Mouse (Mus musculus): ENCODE measurements at regions not wholly inside any gene's neighbourhood (a gene's known extent, or its start where the extent isn't known, plus 50 kb on each side); places are given as distances from the start of the nearest gene placed in this dataset.

DNA sequence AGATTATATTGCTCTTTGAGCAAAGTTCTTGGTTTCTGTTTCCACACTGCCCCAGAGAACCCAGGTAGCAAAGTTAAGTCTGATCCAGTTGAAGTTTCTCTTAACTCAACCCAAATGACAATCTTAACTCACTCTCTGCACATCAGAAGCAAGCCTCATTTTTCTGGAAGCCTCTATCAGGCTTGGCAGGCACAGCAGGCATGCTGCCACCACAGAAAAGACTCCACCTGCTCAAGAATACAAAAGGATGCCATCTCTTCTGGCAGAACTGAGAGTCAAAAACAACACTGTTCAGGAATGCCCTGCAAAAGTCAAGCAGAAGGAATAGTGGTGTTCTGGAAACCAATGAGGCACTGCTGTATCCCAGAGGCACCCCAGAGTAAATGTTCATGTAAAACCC is 187.7 kb upstream of the Gm26657 start:
- H3K4me3 ChIP-seq (ENCODE audit: low read depth, low read length) = no peak overlapping the region
- H3K9ac ChIP-seq (ENCODE audit: low read length) = no peak overlapping the region
- ATAC-seq (replicated peaks; ENCODE audit: low FRiP score, low TSS enrichment, low read depth) (no peak), DNase-seq (ENCODE audit: low spot score) (peak; percentile 3)
- H3K36me3 ChIP-seq (ENCODE audit: control insufficient read depth, insufficient read depth, low read length) = no peaks in the 10 kb centered on the region
- no peak overlapping the region for H3K27ac ChIP-seq (ENCODE audit: low read depth)
- no peak overlapping the region for H3K4me2 ChIP-seq (ENCODE audit: low read length)
- H3K9me3 ChIP-seq (ENCODE audit: control insufficient read depth, low read length) = no peaks in the 10 kb centered on the region
- H3K4me1 ChIP-seq (replicated peaks; ENCODE audit: control insufficient read depth, insufficient read depth, low read length) = no peaks in the 10 kb centered on the region
- H3K27me3 ChIP-seq (replicated peaks; ENCODE audit: control insufficient read depth, insufficient read depth, low read length) = no peaks in the 10 kb centered on the region

- WGBS = 75% methylated on average over 9 of the region's 9 CpGs
- Histone ChIP-seq H3K36me3 (ENCODE audit: control insufficient read depth, insufficient read depth, low read length) (no peaks in the 10 kb centered on the region), H3K27ac (ENCODE audit: low read depth) (no peak overlapping the region), H3K4me1 (replicated peaks; ENCODE audit: control insufficient read depth, insufficient read depth, low read length) (no peaks in the 10 kb centered on the region), H3K9ac (ENCODE audit: low read length) (no peak overlapping the region), H3K4me3 (ENCODE audit: low read depth, low read length) (no peak overlapping the region), H3K27me3 (replicated peaks; ENCODE audit: control insufficient read depth, insufficient read depth, low read length) (no peaks in the 10 kb centered on the region), H3K9me3 (ENCODE audit: control insufficient read depth, low read length) (0 out of 2 replicates have a peak, but pooled peaks cover 2% of the 10 kb centered on the region), H3K4me2 (ENCODE audit: low read length) (no peak overlapping the region)
- no peak for ATAC-seq (replicated peaks; ENCODE audit: low FRiP score, low TSS enrichment, low read depth)
- DNase-seq (ENCODE audit: low spot score) = no peak
Observed at GRCm38 (mm10) chr4:56533344-56533985, 206.4 kb upstream of the Gm26657 start.

GRCm38 (mm10) chr4:56532921-56533320 is 206.9 kb upstream of the Gm26657 start:
- Histone ChIP-seq H3K4me2 (ENCODE audit: low read length) (no peak overlapping the region), H3K9me3 (ENCODE audit: control insufficient read depth, low read length) (0 out of 2 replicates have a peak, but pooled peaks cover 2% of the 10 kb centered on the region), H3K9ac (ENCODE audit: low read length) (no peak overlapping the region), H3K27ac (ENCODE audit: low read depth) (no peak overlapping the region), H3K4me1 (replicated peaks; ENCODE audit: control insufficient read depth, insufficient read depth, low read length) (no peaks in the 10 kb centered on the region), H3K27me3 (replicated peaks; ENCODE audit: control insufficient read depth, insufficient read depth, low read length) (no peaks in the 10 kb centered on the region), H3K36me3 (ENCODE audit: control insufficient read depth, insufficient read depth, low read length) (no peaks in the 10 kb centered on the region), H3K4me3 (ENCODE audit: low read depth, low read length) (no peak overlapping the region)
- 54% methylated on average over 9 of the region's 9 CpGs for WGBS
- DNase-seq (ENCODE audit: low spot score) (no peak), ATAC-seq (replicated peaks; ENCODE audit: low FRiP score, low TSS enrichment, low read depth) (no peak)

GRCm38 (mm10) chr4:56528571-56528970 is 211.3 kb upstream of the Gm26657 start:
- DNase-seq (ENCODE audit: low spot score) = no peak
- Histone ChIP-seq H3K9ac (ENCODE audit: low read length) (no peak overlapping the region), H3K36me3 (ENCODE audit: control insufficient read depth, insufficient read depth, low read length) (no peaks in the 10 kb centered on the region), H3K9me3 (ENCODE audit: control insufficient read depth, low read length) (no peaks in the 10 kb centered on the region), H3K27me3 (replicated peaks; ENCODE audit: control insufficient read depth, insufficient read depth, low read length) (no peaks in the 10 kb centered on the region), H3K27ac (ENCODE audit: low read depth) (no peak overlapping the region), H3K4me2 (ENCODE audit: low read length) (no peak overlapping the region), H3K4me3 (ENCODE audit: low read depth, low read length) (no peak overlapping the region), H3K4me1 (replicated peaks; ENCODE audit: control insufficient read depth, insufficient read depth, low read length) (no peaks in the 10 kb centered on the region)
- ATAC-seq (replicated peaks; ENCODE audit: low FRiP score, low TSS enrichment, low read depth) = no peak
- 82% methylated on average over 2 of the region's 2 CpGs for WGBS

DNA sequence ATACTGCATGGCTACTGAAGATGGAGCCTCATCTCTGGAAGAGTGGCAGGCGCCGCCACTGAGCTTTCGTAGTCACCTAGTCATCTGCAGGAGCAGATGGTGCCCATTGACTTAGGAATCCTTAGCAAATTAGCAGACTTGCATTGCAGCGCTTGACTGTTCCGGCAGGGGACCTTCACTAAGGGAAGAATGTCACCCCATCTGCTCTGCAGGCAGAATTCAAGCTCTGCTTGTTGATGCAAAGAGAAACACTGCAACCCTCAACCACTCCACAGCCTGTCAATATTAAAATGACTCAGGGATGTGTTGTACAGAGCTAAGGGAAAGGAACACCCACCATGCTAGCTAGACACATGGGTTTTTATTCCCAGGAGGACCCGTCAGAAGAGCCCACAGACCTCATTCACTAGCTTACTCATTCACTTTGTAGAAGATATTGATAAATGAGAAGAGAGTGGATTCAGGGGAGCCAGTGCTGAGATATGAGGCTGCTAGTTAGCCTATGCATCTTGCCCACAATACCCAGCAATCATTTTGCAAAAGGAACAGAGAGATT is 215.4 kb upstream of the Gm26657 start:
- DNase-seq (ENCODE audit: low spot score) (no peak), ATAC-seq (replicated peaks; ENCODE audit: low FRiP score, low TSS enrichment, low read depth) (no peak)
- Histone ChIP-seq H3K9ac (ENCODE audit: low read length) (no peak overlapping the region), H3K27ac (ENCODE audit: low read depth) (no peak overlapping the region), H3K4me3 (ENCODE audit: low read depth, low read length) (no peak overlapping the region), H3K27me3 (replicated peaks; ENCODE audit: control insufficient read depth, insufficient read depth, low read length) (no peaks in the 10 kb centered on the region), H3K4me1 (replicated peaks; ENCODE audit: control insufficient read depth, insufficient read depth, low read length) (no peaks in the 10 kb centered on the region), H3K36me3 (ENCODE audit: control insufficient read depth, insufficient read depth, low read length) (no peaks in the 10 kb centered on the region), H3K4me2 (ENCODE audit: low read length) (no peak overlapping the region), H3K9me3 (ENCODE audit: control insufficient read depth, low read length) (no peaks in the 10 kb centered on the region)
- WGBS = 87% methylated on average over 6 of the region's 6 CpGs

DNA sequence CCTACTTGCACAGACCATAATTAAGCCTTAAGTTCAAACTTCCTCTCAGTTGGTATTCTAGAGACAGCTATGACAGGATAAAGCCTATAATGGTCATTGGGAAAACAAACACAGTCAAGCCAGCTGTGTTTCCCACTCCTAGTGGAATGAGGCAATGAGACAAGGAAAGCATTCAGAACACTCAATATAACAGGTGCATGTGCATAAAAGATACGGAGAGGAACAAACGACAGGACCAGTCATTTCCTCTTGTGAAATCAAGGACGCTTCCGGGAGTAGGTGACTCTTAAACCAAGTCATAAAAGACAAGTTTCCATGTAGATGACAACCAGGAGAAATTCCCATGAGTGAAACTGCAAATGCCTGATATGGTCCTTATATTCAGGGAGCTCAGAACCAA is 232.1 kb upstream of the Gm26657 start:
- DNase-seq (ENCODE audit: low spot score) (no peak), ATAC-seq (replicated peaks; ENCODE audit: low FRiP score, low TSS enrichment, low read depth) (no peak)
- H3K27ac ChIP-seq (ENCODE audit: low read depth) = no peak overlapping the region

DNA sequence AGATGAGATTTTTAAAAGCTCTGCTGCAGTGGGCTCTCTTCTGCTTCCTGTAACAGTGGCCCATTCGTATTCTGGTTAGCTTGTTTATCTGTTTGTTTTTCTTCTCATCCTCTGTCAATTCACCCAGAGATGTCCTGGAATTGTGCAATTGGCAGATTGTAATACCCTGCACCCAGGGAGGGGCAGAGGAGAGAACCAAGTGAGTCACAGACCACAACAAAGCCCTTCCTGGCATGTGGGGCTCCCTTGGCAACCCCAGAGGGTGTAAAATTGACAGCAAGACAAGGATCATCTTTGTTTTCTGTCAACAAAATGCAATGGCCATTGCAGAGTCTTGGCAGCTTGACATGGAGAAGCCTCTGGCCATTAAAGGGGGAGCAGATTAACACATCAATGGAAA is 233.1 kb upstream of the Gm26657 start:
- ATAC-seq (replicated peaks; ENCODE audit: low FRiP score, low TSS enrichment, low read depth) (no peak), DNase-seq (ENCODE audit: low spot score) (no peak)
- H3K27ac ChIP-seq (ENCODE audit: low read depth) = no peak overlapping the region
- H3K4me2 ChIP-seq (ENCODE audit: low read length) = no peak overlapping the region
- no peaks in the 10 kb centered on the region for H3K9me3 ChIP-seq (ENCODE audit: control insufficient read depth, low read length)
- no peaks in the 10 kb centered on the region for H3K4me1 ChIP-seq (replicated peaks; ENCODE audit: control insufficient read depth, insufficient read depth, low read length)
- no peak overlapping the region for H3K9ac ChIP-seq (ENCODE audit: low read length)
- WGBS = 93% methylated on average over 1 of the region's 1 CpGs
- no peak overlapping the region for H3K4me3 ChIP-seq (ENCODE audit: low read depth, low read length)
- H3K36me3 ChIP-seq (ENCODE audit: control insufficient read depth, insufficient read depth, low read length) = no peaks in the 10 kb centered on the region
- no peaks in the 10 kb centered on the region for H3K27me3 ChIP-seq (replicated peaks; ENCODE audit: control insufficient read depth, insufficient read depth, low read length)

More for the DNA sequence above, 232.1 kb upstream of the Gm26657 start:
- Histone ChIP-seq H3K36me3 (ENCODE audit: control insufficient read depth, insufficient read depth, low read length) (no peaks in the 10 kb centered on the region), H3K4me2 (ENCODE audit: low read length) (no peak overlapping the region), H3K9ac (ENCODE audit: low read length) (no peak overlapping the region), H3K9me3 (ENCODE audit: control insufficient read depth, low read length) (no peaks in the 10 kb centered on the region), H3K27me3 (replicated peaks; ENCODE audit: control insufficient read depth, insufficient read depth, low read length) (no peaks in the 10 kb centered on the region), H3K4me1 (replicated peaks; ENCODE audit: control insufficient read depth, insufficient read depth, low read length) (no peaks in the 10 kb centered on the region), H3K4me3 (ENCODE audit: low read depth, low read length) (no peak overlapping the region)
- WGBS = 92% methylated on average over 4 of the region's 4 CpGs

GRCm38 (mm10) chr4:56506067-56506466 is 233.8 kb upstream of the Gm26657 start:
- no peak overlapping the region for H3K4me2 ChIP-seq (ENCODE audit: low read length)
- no peak for ATAC-seq (replicated peaks; ENCODE audit: low FRiP score, low TSS enrichment, low read depth)
- no peaks in the 10 kb centered on the region for H3K27me3 ChIP-seq (replicated peaks; ENCODE audit: control insufficient read depth, insufficient read depth, low read length)
- no peak overlapping the region for H3K27ac ChIP-seq (ENCODE audit: low read depth)
- H3K9ac ChIP-seq (ENCODE audit: low read length) = no peak overlapping the region
- no peaks in the 10 kb centered on the region for H3K36me3 ChIP-seq (ENCODE audit: control insufficient read depth, insufficient read depth, low read length)
- no peaks in the 10 kb centered on the region for H3K9me3 ChIP-seq (ENCODE audit: control insufficient read depth, low read length)
- WGBS = 74% methylated on average over 1 of the region's 1 CpGs
- H3K4me3 ChIP-seq (ENCODE audit: low read depth, low read length) = no peak overlapping the region
- DNase-seq (ENCODE audit: low spot score) = no peak
- no peaks in the 10 kb centered on the region for H3K4me1 ChIP-seq (replicated peaks; ENCODE audit: control insufficient read depth, insufficient read depth, low read length)

DNA sequence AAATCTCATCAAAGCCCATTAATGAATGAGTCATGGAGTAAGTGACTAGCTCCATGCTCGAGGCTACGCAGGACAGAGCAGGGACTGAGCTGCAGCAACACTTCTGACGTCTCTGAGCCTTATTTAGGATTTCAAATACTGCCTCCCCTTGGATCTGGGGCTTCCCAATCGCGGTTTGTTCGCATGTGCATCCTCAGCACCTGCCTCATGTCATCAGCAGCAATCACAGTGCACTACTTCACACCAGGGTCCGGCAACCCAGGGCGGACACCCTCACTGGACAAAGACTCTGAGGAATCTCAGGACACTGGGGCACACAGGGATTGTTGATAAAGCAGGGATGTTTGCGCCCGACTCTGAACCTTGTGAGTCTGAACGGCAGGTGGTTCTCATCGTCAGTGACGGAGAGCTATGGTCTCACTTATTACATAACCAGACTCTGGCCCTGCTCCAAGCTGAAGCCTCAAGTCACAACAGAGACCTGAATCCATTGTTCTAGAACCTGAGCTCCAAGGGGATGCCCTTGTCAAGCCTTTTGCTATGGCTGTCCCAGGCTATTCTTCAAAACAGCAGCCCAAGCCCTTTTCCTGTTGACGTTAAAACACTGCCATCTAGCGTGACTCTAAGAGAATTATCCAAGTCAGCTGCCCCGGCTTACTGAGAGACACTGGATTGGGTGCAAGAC is 247.2 kb upstream of the Gm26657 start:
- DNase-seq (ENCODE audit: low spot score) (peak; percentile 70), ATAC-seq (replicated peaks; ENCODE audit: low FRiP score, low TSS enrichment, low read depth) (peak; percentile 74)
- Histone ChIP-seq H3K27me3 (replicated peaks; ENCODE audit: control insufficient read depth, insufficient read depth, low read length) (0 out of 2 replicates have a peak, but pooled peaks cover 2% of the 10 kb centered on the region), H3K36me3 (ENCODE audit: control insufficient read depth, insufficient read depth, low read length) (no peaks in the 10 kb centered on the region), H3K27ac (ENCODE audit: low read depth) (no peak overlapping the region), H3K9ac (ENCODE audit: low read length) (no peak overlapping the region), H3K4me3 (ENCODE audit: low read depth, low read length) (no peak overlapping the region), H3K9me3 (ENCODE audit: control insufficient read depth, low read length) (no peaks in the 10 kb centered on the region), H3K4me2 (ENCODE audit: low read length) (no peak overlapping the region), H3K4me1 (replicated peaks; ENCODE audit: control insufficient read depth, insufficient read depth, low read length) (no peaks in the 10 kb centered on the region)
- 32% methylated on average over 16 of the region's 16 CpGs for WGBS

All from intestine, embryonic 14.5 days (tissue).